Mouse (Mus musculus) 416B (cell line): Measurements from ENCODE around the gene Gm5617.
"Not testable (repeated sequence)": the region's sequence is repeated elsewhere in the genome, so short reads cannot be mapped to it uniquely, and the experiment has no call there.

Experiments
- DNase-seq: peaks from one replicate; pipeline ENCODE4 v3.0.0; 2011; ENCODE audit warnings: low read depth

Gene Gm5617

GRCm38 (mm10) chr9:48501192-48501591, 6.0 kb downstream of the Gm5617 start:
- no peak for DNase-seq

- no peak for DNase-seq
Observed at GRCm38 (mm10) chr9:48503001-48503400, 7.8 kb downstream of the Gm5617 start.

GRCm38 (mm10) chr9:48504741-48505365, 9.6 kb downstream of the Gm5617 start:
- DNase-seq = no peak

GRCm38 (mm10) chr9:48510134-48510533, 14.9 kb downstream of the Gm5617 start:
- peak; percentile 66 for DNase-seq

GRCm38 (mm10) chr9:48515332-48515731, 20.1 kb downstream of the Gm5617 start:
- peak; percentile 96 for DNase-seq

GRCm38 (mm10) chr9:48516615-48517371, 21.6 kb downstream of the Gm5617 start:
- DNase-seq = no peak

- DNase-seq = no peak
Observed at GRCm38 (mm10) chr9:48517372-48518130, 22.3 kb downstream of the Gm5617 start.

- DNase-seq = not testable (repeated sequence)
Observed at GRCm38 (mm10) chr9:48520405-48520804, 25.2 kb downstream of the Gm5617 start.

- peak; percentile 56 for DNase-seq
Observed at GRCm38 (mm10) chr9:48525566-48525965, 30.3 kb downstream of the Gm5617 start.

GRCm38 (mm10) chr9:48526520-48526919, 31.3 kb downstream of the Gm5617 start:
- DNase-seq = no peak

GRCm38 (mm10) chr9:48531294-48531693, 36.1 kb downstream of the Gm5617 start:
- DNase-seq = no peak

- DNase-seq = peak; percentile 86
Observed at GRCm38 (mm10) chr9:48532203-48532602, 37.0 kb downstream of the Gm5617 start.

GRCm38 (mm10) chr9:48532730-48533129, 37.5 kb downstream of the Gm5617 start:
- peak; percentile 97 for DNase-seq

GRCm38 (mm10) chr9:48536414-48536813, 41.2 kb downstream of the Gm5617 start:
- DNase-seq = peak; percentile 63

GRCm38 (mm10) chr9:48537616-48538015, 42.4 kb downstream of the Gm5617 start:
- DNase-seq = not testable (repeated sequence)

GRCm38 (mm10) chr9:48538044-48538645, 42.9 kb downstream of the Gm5617 start:
- no peak for DNase-seq

GRCm38 (mm10) chr9:48538688-48539087, 43.4 kb downstream of the Gm5617 start:
- DNase-seq = no peak
